Mouse (Mus musculus) midbrain, embryonic 15.5 days (tissue): ENCODE measurements around the gene Dao. TPM values are rescaled to one million over a fixed set of nuclear protein-coding genes. Genes with fewer than 3 reads are reported as not detected.

Experiments used
- ATAC-seq: fragments of 200-750 bp; cut with Nextera tagmentation; replicated peaks from 2 replicates; pipeline ENCODE4 v1.8.0; 2017; ENCODE audit warnings: moderate TSS enrichment
- H3K27ac ChIP-seq: fragments of 300-500 bp; sonication (generic); 2 replicates; pipeline ENCODE4 v1.5.1; 2015; ENCODE audit warnings: mild to moderate bottlenecking, inconsistent platforms
- H3K27me3 ChIP-seq: fragments of 300-500 bp; sonication (generic); replicated peaks from 2 replicates; pipeline ENCODE4 v1.6.1; 2015; ENCODE audit warnings: inconsistent platforms
- H3K36me3 ChIP-seq: fragments of 300-500 bp; sonication (generic); replicated peaks from 2 replicates; pipeline ENCODE4 v1.6.1; 2015; ENCODE audit warnings: inconsistent platforms
- H3K4me1 ChIP-seq: fragments of 300-500 bp; sonication (generic); 2 replicates; pipeline ENCODE4 v1.6.1; 2015; ENCODE audit warnings: inconsistent platforms
- H3K4me2 ChIP-seq: fragments of 300-500 bp; sonication (generic); 2 replicates; pipeline ENCODE4 v1.6.1; 2015; ENCODE audit warnings: inconsistent platforms, mild to moderate bottlenecking, moderate library complexity
- H3K4me3 ChIP-seq: fragments of 300-500 bp; sonication (generic); 2 replicates; pipeline ENCODE4 v1.5.1; 2015; ENCODE audit warnings: mild to moderate bottlenecking, inconsistent platforms
- H3K9ac ChIP-seq: fragments of 300-500 bp; sonication (generic); 2 replicates; pipeline ENCODE4 v1.6.1; 2015; ENCODE audit warnings: mild to moderate bottlenecking, inconsistent platforms
- H3K9me3 ChIP-seq: fragments of 300-500 bp; sonication (generic); 2 replicates; pipeline ENCODE4 v1.6.1; 2016; ENCODE audit warnings: inconsistent platforms
- WGBS: fragments of 180-500 bp; shearing (Covaris S2); methylation state at CpG from one replicate; pipeline ENCODE4 v1.1.7; 2015; ENCODE audit warnings: mixed read lengths; 5-methylcytosine and 5-hydroxymethylcytosine counted together
- polyA plus RNA-seq: library from polyadenylated mRNA; unstranded; fragments of >200 nt; fragmentation: Nextera tagmentation; extraction: Ambion mirVana; gene quantifications from 2 replicates; pipeline ENCODE4 v1.2.1, GENCODE M21; 2015

Gene Dao
- polyA plus RNA-seq, 1 experiment from 2014 or later, result not detected

DNA sequence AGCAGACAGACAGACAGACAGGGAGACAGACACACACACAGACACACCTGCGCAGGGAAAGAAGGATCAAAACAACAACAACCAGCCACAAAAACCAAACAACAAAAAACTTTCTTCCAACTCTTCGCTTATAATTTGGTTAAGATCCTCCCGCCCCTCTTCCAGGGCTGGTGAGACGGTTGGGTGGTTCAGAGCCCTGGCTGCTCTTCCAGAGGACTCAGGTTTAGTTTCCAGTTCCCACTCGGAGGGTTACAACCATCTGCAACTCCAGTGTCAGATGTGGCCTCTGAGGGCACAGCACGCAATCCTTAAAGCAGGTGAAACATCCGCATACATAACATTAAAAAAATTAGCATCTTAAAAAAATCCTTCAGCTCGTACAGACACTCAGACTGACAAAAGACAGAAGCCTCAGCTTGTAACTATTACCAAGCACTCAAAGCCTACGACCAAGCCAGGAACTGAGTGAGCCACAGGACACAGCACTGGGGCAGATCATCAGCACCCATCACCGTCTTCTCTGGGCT lies 32.0 kb upstream of the Dao start:
- no peaks in the 10 kb centered on the region for H3K27me3 ChIP-seq
- H3K4me1 ChIP-seq, result peaks cover 35% of the 10 kb centered on the region
- no peak overlapping the region for H3K4me2 ChIP-seq
- H3K9me3 ChIP-seq, result no peaks in the 10 kb centered on the region
- ATAC-seq, result no peak
- WGBS, result 80% methylated on average over 10 of the region's 10 CpGs
- H3K27ac ChIP-seq, result no peak overlapping the region
- no peak overlapping the region for H3K4me3 ChIP-seq
- H3K9ac ChIP-seq, result no peak overlapping the region
- H3K36me3 ChIP-seq, result peaks cover 10% of the 10 kb centered on the region; the same call in 1 of the 2 replicates

GRCm38 (mm10) chr5:113972589-113973515 lies 30.7 kb upstream of the Dao start:
- Histone ChIP-seq H3K4me3 (no peak overlapping the region), H3K36me3 (peaks cover 10% of the 10 kb centered on the region; the same call in 1 of the 2 replicates), H3K27me3 (no peaks in the 10 kb centered on the region), H3K9me3 (no peaks in the 10 kb centered on the region), H3K4me2 (peak overlapping the region; percentile 24), H3K9ac (no peak overlapping the region), H3K27ac (peak overlapping the region; percentile 57), H3K4me1 (peaks cover 35% of the 10 kb centered on the region)
- WGBS, result 19% methylated on average over 18 of the region's 18 CpGs
- ATAC-seq, result 0 out of 2 replicates have a peak, but pooled peaks have one; percentile 42

DNA sequence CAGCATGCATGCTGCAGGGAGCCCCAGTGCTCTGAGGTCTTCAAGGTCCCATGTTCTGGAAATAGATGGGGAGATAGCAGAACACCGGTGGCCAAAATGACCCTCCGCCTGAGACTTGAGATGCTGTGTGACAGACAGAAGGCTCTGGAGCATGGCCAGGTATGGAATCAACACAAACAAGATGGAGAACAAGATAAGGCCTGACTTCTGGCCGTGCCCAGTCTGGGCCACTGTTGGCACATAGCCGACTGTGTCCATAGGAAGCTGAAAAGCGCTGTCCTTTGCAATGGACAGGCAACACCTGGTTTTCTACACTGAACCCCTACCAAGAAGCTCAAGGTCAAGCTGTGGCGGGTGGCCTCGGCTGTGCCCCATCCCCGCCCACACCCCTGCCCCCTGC lies 29.7 kb upstream of the Dao start:
- Histone ChIP-seq H3K9ac (no peak overlapping the region), H3K9me3 (no peaks in the 10 kb centered on the region), H3K4me2 (no peak overlapping the region), H3K27ac (no peak overlapping the region), H3K27me3 (no peaks in the 10 kb centered on the region), H3K4me3 (no peak overlapping the region), H3K4me1 (peaks cover 35% of the 10 kb centered on the region), H3K36me3 (peaks cover 7% of the 10 kb centered on the region; the same call in 1 of the 2 replicates)
- 93% methylated on average over 8 of the region's 8 CpGs for WGBS
- ATAC-seq, result no peak

DNA sequence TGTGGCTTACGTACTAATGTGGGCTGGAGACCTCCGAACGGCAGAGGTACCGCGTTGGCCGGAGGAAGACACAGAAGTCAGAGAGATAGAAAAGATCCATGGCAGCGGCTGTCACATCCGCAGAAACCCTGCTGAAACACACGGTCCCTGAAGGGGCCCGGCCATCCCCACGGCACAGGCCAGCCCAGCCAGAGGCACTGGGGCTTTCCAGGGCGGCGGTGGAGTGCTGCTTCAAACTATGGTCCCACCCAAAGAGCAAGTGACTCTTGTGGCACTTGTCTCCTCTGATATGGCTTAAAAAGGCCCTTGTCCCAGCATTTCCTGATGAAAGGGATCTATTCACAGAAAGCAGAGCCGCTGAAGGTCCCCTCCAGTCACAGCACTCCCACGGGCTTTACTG lies 28.9 kb upstream of the Dao start:
- no peak for ATAC-seq
- no peak overlapping the region for H3K4me2 ChIP-seq
- H3K4me3 ChIP-seq, result no peak overlapping the region
- H3K27me3 ChIP-seq, result no peaks in the 10 kb centered on the region
- H3K9ac ChIP-seq, result no peak overlapping the region
- no peak overlapping the region for H3K27ac ChIP-seq
- WGBS, result 54% methylated on average over 15 of the region's 15 CpGs
- H3K9me3 ChIP-seq, result no peaks in the 10 kb centered on the region
- peaks cover 35% of the 10 kb centered on the region for H3K4me1 ChIP-seq
- H3K36me3 ChIP-seq, result no peaks in the 10 kb centered on the region

- H3K4me2 ChIP-seq, result no peak overlapping the region
- 70% methylated on average over 9 of the region's 9 CpGs for WGBS
- no peaks in the 10 kb centered on the region for H3K36me3 ChIP-seq
- H3K4me3 ChIP-seq, result no peak overlapping the region
- no peak overlapping the region for H3K9ac ChIP-seq
- no peak overlapping the region for H3K27ac ChIP-seq
- peaks cover 35% of the 10 kb centered on the region for H3K4me1 ChIP-seq
- H3K9me3 ChIP-seq, result no peaks in the 10 kb centered on the region
- 0 out of 2 replicates have a peak, but pooled peaks have one; percentile 30 for ATAC-seq
- H3K27me3 ChIP-seq, result no peaks in the 10 kb centered on the region
These were observed 27.8 kb upstream of the Dao start for GRCm38 (mm10) chr5:113975538-113976215.

DNA sequence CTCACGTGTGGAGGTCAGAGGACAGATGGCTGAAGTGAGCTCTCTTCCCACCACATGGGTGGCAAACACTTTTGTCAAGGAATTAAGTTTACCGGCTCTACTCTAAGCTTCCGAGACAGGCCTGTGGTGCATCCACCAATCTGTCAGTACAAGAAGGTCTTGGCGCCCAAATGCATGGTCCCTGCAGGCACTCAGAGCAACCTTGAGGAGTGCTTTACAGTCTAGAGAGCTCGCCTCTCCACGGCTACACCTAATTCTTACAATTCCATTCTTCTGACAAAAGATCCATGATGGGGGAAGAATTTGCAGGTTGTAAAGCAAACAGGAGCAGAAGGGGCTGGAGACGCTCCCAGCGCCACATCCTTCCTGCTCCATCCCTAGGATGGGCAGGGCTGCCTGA lies 26.9 kb upstream of the Dao start:
- 85% methylated on average over 8 of the region's 8 CpGs for WGBS
- no peak overlapping the region for H3K4me2 ChIP-seq

GRCm38 (mm10) chr5:113977309-113977708 lies 26.2 kb upstream of the Dao start:
- H3K9ac ChIP-seq, result no peak overlapping the region

More for the DNA sequence above, 26.9 kb upstream of the Dao start:
- no peak overlapping the region for H3K27ac ChIP-seq
- no peaks in the 10 kb centered on the region for H3K27me3 ChIP-seq
- H3K4me1 ChIP-seq, result peaks cover 35% of the 10 kb centered on the region
- H3K36me3 ChIP-seq, result no peaks in the 10 kb centered on the region
- no peak for ATAC-seq
- no peak overlapping the region for H3K9ac ChIP-seq
- H3K9me3 ChIP-seq, result no peaks in the 10 kb centered on the region
- no peak overlapping the region for H3K4me3 ChIP-seq

DNA sequence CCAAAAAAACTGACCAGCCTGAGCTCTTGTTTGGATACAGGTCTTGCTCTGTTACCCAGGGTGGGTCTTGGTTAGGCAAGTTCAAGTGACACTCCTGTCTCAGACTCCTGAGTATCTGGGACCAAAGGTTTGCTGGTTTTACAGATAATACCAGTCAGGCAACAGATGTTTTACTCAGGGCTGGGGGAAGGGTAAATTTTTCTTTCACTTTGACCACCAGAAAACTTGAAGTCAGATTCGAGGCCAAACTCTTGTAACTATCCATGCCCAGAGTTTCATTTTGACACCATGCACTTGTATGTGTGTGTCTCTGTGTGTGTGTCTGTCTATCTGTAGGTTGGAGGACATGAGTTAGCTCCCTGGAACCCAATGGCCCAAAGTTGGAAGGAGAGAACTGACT lies 23.0 kb upstream of the Dao start:
- H3K4me3 ChIP-seq, result no peak overlapping the region
- H3K36me3 ChIP-seq, result no peaks in the 10 kb centered on the region
- WGBS, result 92% methylated on average over 1 of the region's 1 CpGs
- no peak overlapping the region for H3K27ac ChIP-seq
- H3K9ac ChIP-seq, result no peak overlapping the region
- ATAC-seq, result no peak
- H3K4me1 ChIP-seq, result peaks cover 5% of the 10 kb centered on the region
- no peak overlapping the region for H3K4me2 ChIP-seq
- H3K27me3 ChIP-seq, result no peaks in the 10 kb centered on the region
- H3K9me3 ChIP-seq, result no peaks in the 10 kb centered on the region

More at GRCm38 (mm10) chr5:113977309-113977708, 26.2 kb upstream of the Dao start:
- Histone ChIP-seq H3K36me3 (no peaks in the 10 kb centered on the region), H3K4me1 (peaks cover 33% of the 10 kb centered on the region), H3K4me2 (no peak overlapping the region), H3K9me3 (no peaks in the 10 kb centered on the region), H3K4me3 (no peak overlapping the region), H3K27me3 (no peaks in the 10 kb centered on the region), H3K27ac (no peak overlapping the region)
- WGBS, result 88% methylated on average over 8 of the region's 8 CpGs
- ATAC-seq, result no peak

- 90% methylated on average over 6 of the region's 6 CpGs for WGBS
- H3K4me1 ChIP-seq, result no peaks in the 10 kb centered on the region; the same call in 1 of the 2 replicates
- no peak overlapping the region for H3K9ac ChIP-seq
- H3K4me3 ChIP-seq, result no peak overlapping the region
- H3K9me3 ChIP-seq, result no peaks in the 10 kb centered on the region
- H3K27me3 ChIP-seq, result no peaks in the 10 kb centered on the region
- H3K36me3 ChIP-seq, result no peaks in the 10 kb centered on the region
- no peak for ATAC-seq
- H3K27ac ChIP-seq, result no peak overlapping the region
- H3K4me2 ChIP-seq, result no peak overlapping the region
These were observed 22.3 kb upstream of the Dao start for GRCm38 (mm10) chr5:113981171-113981570.

- no peak for ATAC-seq
These were observed 21.7 kb upstream of the Dao start for GRCm38 (mm10) chr5:113981843-113982242.

DNA sequence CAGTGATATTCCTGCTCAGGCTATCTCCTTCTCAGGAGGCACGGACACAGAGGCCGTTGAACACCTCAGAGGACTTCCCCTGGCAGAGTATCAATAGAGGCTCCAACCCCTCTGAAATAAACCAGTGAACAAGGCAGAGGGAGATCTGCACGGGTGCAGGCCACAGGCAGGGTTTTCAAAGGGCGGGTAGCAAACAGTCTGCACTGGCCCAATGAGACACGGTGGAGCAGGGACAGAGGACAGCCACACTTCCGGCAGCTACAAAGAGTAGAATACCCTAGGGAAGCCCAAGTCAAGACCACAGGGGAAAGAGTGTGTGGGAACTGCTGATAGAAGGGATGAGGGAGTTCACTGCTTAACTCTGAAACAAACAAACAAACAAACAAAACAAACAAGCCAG lies 20.0 kb upstream of the Dao start:
- H3K4me3 ChIP-seq, result no peak overlapping the region
- H3K9ac ChIP-seq, result no peak overlapping the region
- WGBS, result 68% methylated on average over 6 of the region's 6 CpGs
- H3K4me1 ChIP-seq, result peaks cover 3% of the 10 kb centered on the region; the same call in 1 of the 2 replicates
- H3K9me3 ChIP-seq, result no peaks in the 10 kb centered on the region
- ATAC-seq, result no peak
- H3K27ac ChIP-seq, result no peak overlapping the region
- H3K36me3 ChIP-seq, result no peaks in the 10 kb centered on the region
- H3K4me2 ChIP-seq, result no peak overlapping the region
- H3K27me3 ChIP-seq, result no peaks in the 10 kb centered on the region

More at GRCm38 (mm10) chr5:113981843-113982242, 21.7 kb upstream of the Dao start:
- H3K9me3 ChIP-seq, result no peaks in the 10 kb centered on the region
- 83% methylated on average over 8 of the region's 8 CpGs for WGBS
- no peak overlapping the region for H3K4me3 ChIP-seq
- H3K4me1 ChIP-seq, result peaks cover 3% of the 10 kb centered on the region; the same call in 1 of the 2 replicates
- no peaks in the 10 kb centered on the region for H3K27me3 ChIP-seq
- H3K9ac ChIP-seq, result no peak overlapping the region
- no peak overlapping the region for H3K4me2 ChIP-seq
- H3K36me3 ChIP-seq, result no peaks in the 10 kb centered on the region
- H3K27ac ChIP-seq, result no peak overlapping the region
